ENCODE assay signal across 19 mouse cellular contexts in genomic region chr2:65402001-65402400, GRCm38 (mm10). TPM values are rescaled to one million over a fixed set of nuclear protein-coding genes. Genes with fewer than 3 reads are reported as not detected.
"Had no signal": no experiment of that assay in that cellular context is flagged by ENCODE, and none has a peak within 500 bp of the region (broad histone marks: within the 10 kb centered on the region; RNA-seq: fewer than 3 reads in every experiment).

No protein-coding gene starts in this region.

- H3K27me3 ChIP-seq: liver, embryonic 15.5 days; lung, embryonic 15.5 days; midbrain, embryonic 13.5 days; midbrain, embryonic 15.5 days; neural tube, embryonic 12.5 days had no signal

- H3K4me3 ChIP-seq: liver, embryonic 15.5 days; lung, embryonic 15.5 days; megakaryocyte, embryonic 14.5 days; midbrain, embryonic 13.5 days; midbrain, embryonic 15.5 days; neural tube, embryonic 12.5 days had no signal

- H3K4me1 ChIP-seq: liver, embryonic 15.5 days; lung, embryonic 15.5 days; midbrain, embryonic 13.5 days; midbrain, embryonic 15.5 days; neural tube, embryonic 12.5 days had no signal

- DNase-seq: liver, postnatal 0 days; lung, adult 2 months; lung, postnatal 14 days; lung, postnatal 36 days; right cerebral cortex, postnatal 14 days; thymus, adult 18-20 months; thymus, postnatal 25 days; thymus, postnatal 4 days had no signal

- H3K9ac ChIP-seq: liver, embryonic 15.5 days; liver, postnatal 0 days; lung, embryonic 15.5 days; midbrain, embryonic 13.5 days; midbrain, embryonic 15.5 days; neural tube, embryonic 12.5 days had no signal

- H3K36me3 ChIP-seq: liver, embryonic 15.5 days; lung, embryonic 15.5 days; midbrain, embryonic 13.5 days; midbrain, embryonic 15.5 days; neural tube, embryonic 12.5 days had no signal

- H3K27ac ChIP-seq: liver, embryonic 15.5 days; lung, embryonic 15.5 days; macrophage; midbrain, embryonic 13.5 days; midbrain, embryonic 15.5 days; neural tube, embryonic 12.5 days had no signal

RNA-seq across cellular contexts. Expression of gene Slc38a11, which starts 38.2 kb away (rescaled TPM):
- total RNA-seq: megakaryocyte progenitor cell, adult 5-6 weeks; monocyte, adult 5-6 weeks; neutrophil, adult 5-6 weeks had no signal
- polyA plus RNA-seq: liver, embryonic 15.5 days; macrophage; stomach, embryonic 14.5 days had no signal
